Mouse (Mus musculus): ENCODE results near the gene Mndal. TPM values are rescaled to one million over a fixed set of nuclear protein-coding genes. Genes with fewer than 3 reads are reported as not detected.

Mndal gene
- total RNA-seq, 2 experiments from 2014 or later: 14.6 to 15.3 TPM

Other genes starting within 250 kb of the Mndal start
- 1 to 10 TPM; 4.9 to 8.6 TPM for gene Ifi207, start 200.7 kb downstream of the Mndal start, total RNA-seq (2021)
- 10 to 100 TPM in 1 of 2 experiments, 1 to 10 TPM in 1; 6.6 to 10.6 TPM for gene Ifi204, start 175.5 kb downstream of the Mndal start, total RNA-seq (2021)
- 1 to 10 TPM; 3.1 to 5.3 TPM for gene Ifi211, start 29.4 kb downstream of the Mndal start, total RNA-seq (2021)
- 10 to 100 TPM; 10.3 to 14.7 TPM for gene Ifi203, start 181 bp upstream of the Mndal start, total RNA-seq (2021)
- not detected for gene Ifi202b, start 40.3 kb upstream of the Mndal start, total RNA-seq (2021)
- gene Ifi205, start 89.3 kb upstream of the Mndal start, total RNA-seq (2021): 10 to 100 TPM in 1 of 2 experiments, 1 to 10 TPM in 1; 6.8 to 16.8 TPM
- not detected for gene Olfr433, start 98.2 kb upstream of the Mndal start, total RNA-seq (2021)
- not detected for gene Olfr432, start 106.7 kb upstream of the Mndal start, total RNA-seq (2021)
- not detected for gene Olfr430, start 124.1 kb upstream of the Mndal start, total RNA-seq (2021)
- gene Olfr429, start 141.8 kb upstream of the Mndal start, total RNA-seq (2021): not detected
- gene Olfr427, start 154.4 kb upstream of the Mndal start, total RNA-seq (2021): not detected
- not detected for gene Olfr231, start 178.7 kb upstream of the Mndal start, total RNA-seq (2021)
- gene Olfr424, start 189.0 kb upstream of the Mndal start, total RNA-seq (2021): not detected
- not detected for gene Olfr420, start 213.1 kb upstream of the Mndal start, total RNA-seq (2021)
- under 1 TPM; 0.23 to 0.67 TPM for gene Spta1, start 230.3 kb upstream of the Mndal start, total RNA-seq (2021)

Measured in adrenal gland, adult 18-20 months (tissue).